Mouse (Mus musculus) B cell, adult 2 months (primary cell): ENCODE data around the gene Tmem175.

ENCODE experiments used
- DNase-seq, 2 experiments: peaks; one replicate each; pipeline ENCODE4 v3.0.0; 2022

Tmem175 gene

GRCm38 (mm10) chr5:108654444-108654990 is 24.9 kb downstream of the Tmem175 start:
- no peak for DNase-seq

DNA sequence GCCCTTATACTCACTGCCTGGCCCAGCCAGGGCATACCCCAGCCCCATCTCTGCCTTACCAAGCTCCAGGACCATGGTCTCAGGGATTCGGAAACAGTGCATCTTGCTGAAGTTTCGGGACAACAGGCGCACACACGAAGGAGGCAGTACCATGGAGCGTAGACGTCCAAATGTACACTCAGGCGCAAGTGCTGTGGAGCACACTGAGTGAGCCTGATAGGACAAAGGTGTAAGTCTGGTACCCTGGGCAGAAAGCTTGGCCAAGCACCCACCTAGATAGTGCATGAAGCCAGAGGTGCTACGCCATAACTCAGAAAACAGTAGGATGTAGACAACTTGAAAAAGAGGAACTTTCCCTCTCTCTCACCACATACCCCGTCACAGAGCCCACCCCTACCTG is 25.8 kb downstream of the Tmem175 start:
- DNase-seq: no peak

- DNase-seq: no peak
Observed at GRCm38 (mm10) chr5:108655891-108656650, 26.5 kb downstream of the Tmem175 start.

GRCm38 (mm10) chr5:108657406-108657805 is 27.8 kb downstream of the Tmem175 start:
- no peak for DNase-seq

DNA sequence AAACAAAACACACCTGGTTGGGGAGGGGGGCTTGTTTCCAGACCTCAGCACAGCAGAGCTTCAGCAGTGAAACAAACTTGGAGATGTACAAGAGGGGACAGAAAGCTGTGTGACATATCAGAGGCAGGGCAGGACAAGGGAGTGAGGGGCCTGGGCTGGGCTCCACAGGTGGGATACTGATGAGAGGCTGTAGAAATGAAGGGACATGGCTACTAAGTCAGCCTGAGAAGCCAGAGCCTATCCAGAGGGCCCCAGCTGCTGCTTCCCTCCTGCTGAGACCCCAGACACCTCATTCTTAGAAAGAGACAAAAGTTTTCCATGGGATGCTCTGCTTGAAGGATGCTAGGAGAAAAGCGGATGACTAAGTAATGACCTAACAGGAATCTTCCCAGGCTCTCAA is 29.0 kb downstream of the Tmem175 start:
- DNase-seq: no peak

DNA sequence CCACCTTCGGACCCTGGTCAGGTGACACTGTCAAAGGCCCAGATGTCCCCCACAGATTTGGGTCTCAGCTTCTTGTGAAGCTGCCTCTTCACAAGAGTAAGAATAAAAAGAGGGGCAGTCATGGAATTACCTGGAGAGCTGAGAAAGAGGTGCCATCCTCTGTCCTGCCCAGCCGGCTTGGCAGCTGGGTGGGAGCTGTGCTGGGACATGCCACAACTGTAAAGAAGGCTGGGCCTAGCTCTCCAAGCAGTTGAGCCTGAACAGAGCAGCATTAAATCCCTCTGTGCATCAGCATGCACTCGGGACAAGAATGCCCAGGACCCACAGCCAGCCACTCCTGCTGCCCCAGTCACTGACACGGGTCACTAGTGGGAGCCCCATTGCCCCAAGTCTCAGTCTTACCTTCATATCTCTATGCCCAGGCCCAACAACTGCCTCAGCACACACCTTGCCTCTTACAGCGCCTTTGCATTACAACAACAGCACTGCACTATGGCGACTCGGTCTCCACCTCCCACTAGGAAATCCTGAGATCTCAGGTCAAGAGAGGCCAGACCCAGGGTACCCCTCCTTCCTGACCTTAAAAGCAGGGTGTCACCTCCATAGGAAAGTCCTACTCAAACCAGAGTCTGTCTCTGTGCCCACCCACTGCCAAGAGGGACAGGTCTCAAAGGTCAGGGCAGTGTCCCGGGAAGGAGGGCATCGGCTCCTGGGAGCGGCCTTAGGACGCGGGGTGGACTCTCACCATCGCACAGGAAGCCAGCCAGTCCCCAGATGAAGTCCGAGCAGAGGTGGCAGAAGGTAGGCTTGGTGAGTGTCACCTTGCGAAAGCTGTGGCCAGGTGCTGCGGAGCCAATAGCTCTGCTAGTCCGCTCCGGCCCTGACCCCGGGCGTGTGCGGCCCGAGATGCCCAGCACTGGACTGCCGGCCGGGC is 30.4 kb downstream of the Tmem175 start, which contains the start of gene Idua:
Gene Idua (plus strand): TSS at position 634 of the 934 bp plus-strand sequence.
- peak in 1 of 2 experiments; percentile 20 for DNase-seq

DNA sequence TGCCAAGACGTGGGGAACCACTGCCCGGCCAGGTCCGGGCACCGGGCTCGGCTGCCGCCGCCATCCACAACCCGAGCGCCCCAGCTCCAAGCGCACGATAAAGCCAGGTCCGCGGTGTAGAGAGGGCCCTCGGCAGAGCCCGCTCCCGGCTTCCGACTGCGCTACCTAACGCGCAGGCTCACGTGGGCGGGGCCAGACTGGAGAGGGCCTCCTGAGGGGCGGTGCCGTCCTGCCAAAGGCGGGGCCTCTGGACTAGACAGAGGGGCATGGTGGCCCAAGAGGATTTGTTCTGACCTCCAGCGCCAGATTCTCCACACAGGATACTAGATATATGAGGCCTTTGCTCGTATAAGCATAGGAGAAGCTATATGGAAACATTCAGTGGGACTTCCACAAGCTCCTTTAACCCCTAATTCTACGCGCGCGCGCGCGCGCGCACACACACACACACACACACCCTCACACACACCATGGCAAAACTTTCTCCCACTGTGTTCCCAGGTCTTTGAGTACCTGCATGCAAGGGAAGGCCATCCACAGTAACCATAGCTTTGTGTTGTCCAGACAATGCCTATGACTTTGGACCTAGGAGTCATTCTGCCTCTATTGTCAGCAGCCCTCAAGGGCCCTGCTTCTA is 31.2 kb downstream of the Tmem175 start:
- peak; percentile 92 for DNase-seq

DNA sequence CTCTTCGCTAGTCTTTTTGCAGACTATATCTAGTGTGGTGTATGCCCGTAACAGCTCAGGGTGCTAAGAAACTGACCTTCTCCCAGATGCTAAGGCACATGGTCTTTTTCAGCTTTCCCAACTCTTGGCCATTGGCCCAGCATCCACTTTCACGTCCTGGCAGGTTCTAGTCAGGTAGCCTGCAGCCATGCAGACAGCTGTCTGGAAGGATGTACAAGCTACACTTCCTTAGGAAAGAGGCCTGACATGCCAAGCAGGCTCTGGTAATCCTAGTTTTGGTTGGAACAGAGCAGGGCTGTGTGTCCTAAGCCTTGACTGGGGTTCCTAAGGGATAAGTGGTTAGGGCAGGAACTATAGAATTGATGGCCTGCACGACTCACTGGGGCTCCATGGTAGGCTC is 33.2 kb downstream of the Tmem175 start:
- DNase-seq: no peak

DNA sequence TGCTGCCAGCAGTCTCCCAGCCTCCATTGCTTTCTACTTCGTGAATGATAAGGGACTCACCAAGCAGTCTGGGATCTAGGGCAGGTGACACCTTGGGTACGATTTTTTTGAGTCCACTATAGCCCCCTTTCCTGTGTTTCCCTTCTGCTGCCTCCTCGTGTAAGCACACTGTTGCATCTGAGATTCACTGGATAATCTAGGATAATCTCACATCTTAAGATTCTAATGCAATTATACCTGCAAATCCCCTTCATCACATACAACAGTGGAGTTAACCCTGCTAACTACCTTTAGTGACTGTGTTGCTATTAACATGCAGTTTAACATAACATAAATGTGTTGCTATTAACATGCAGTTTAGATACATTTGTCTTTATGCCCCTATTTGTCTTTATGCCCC is 35.5 kb downstream of the Tmem175 start:
- DNase-seq: no peak

DNA sequence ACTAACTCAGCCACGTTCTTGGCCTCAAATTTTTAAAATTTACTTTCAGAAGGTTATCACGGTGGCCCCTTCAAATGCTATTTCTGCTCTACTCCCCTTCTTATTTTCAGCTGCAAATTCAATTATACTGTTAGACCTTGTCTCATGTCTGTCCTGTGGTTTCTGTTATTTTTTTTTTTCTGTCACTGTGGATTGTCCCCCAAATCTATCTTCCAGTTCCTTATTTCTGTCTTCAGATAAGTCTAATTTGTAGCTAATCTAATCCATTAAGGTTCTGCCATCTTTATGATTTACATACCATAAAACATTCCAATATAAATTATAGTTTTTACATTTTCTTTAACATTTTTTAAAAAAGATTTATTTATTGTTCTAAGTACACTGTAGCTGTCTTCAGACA is 37.8 kb downstream of the Tmem175 start:
- no peak for DNase-seq

- DNase-seq: no peak
Observed at GRCm38 (mm10) chr5:108668387-108668932, 38.9 kb downstream of the Tmem175 start.

GRCm38 (mm10) chr5:108668977-108669936 is 39.7 kb downstream of the Tmem175 start, which contains the start of gene Dgkq:
Gene Dgkq, minus strand, starts transcription at chr5:108669672.
- peak; percentile 91 to 92 for DNase-seq

DNA sequence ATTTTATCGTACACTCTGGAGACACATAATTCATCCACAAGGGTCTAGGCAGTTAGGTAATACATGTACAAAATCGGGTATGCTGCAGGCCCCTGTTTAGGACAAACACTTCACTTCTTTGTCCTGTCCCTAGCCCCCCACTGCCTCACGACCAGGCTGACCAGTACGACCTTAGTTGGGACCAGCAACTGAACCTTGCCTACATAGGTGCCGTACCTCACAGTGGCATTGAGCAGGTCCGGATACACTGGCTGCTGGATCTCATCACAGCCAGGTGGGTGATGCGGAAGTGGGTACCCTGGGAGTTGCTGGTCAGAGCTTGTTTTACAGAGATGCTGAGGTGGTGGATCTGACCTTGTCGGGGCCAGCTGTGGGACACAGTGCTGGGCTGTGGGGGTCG is 40.4 kb downstream of the Tmem175 start:
- DNase-seq: peak in 1 of 2 experiments; percentile 8

DNA sequence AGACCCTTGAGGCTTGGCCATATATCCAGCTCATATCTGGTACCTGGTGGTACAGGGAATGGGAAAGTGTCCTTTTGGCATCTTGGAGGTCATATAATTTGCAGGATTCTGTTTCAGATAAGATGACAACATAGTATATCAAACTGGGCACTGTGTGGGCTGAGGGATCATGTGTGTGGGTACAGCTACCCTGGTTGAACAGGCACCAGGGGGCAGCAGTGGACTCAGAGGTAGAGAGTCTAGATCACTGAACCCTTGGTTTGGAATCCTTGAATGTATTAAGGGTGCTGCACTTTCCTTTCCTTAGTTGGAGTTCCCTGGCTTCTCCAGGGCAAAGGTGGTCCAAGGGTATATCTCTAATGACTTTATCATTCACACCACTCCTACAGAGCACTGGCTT is 41.2 kb downstream of the Tmem175 start:
- DNase-seq: peak; percentile 56 to 61

GRCm38 (mm10) chr5:108671757-108672156 is 42.2 kb downstream of the Tmem175 start:
- peak in 1 of 2 experiments; percentile 17 for DNase-seq

DNA sequence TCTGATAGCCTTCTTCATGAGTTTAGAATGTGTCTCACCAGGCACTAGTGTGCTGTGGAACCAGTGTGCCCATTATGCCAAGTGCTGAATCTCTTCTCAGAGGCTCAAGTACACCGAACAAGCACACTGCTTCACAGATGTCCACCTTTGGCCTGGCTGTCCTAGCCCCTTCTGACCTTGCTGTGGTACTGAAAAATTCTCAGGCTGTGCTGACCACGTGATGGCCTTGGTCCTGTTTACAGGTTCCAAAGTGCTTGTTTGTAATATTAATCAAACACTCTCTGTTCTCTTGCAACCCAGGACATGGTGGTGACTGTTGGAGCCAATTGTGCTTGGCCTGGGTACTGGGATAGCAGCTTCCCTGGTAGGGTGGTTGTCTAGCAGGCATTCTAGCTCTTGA is 45.1 kb downstream of the Tmem175 start:
- DNase-seq: no peak

GRCm38 (mm10) chr5:108675251-108675816 is 45.8 kb downstream of the Tmem175 start, which contains the start of gene Slc26a1:
Gene Slc26a1, minus strand, starts transcription at chr5:108675569.
- no peak for DNase-seq

DNA sequence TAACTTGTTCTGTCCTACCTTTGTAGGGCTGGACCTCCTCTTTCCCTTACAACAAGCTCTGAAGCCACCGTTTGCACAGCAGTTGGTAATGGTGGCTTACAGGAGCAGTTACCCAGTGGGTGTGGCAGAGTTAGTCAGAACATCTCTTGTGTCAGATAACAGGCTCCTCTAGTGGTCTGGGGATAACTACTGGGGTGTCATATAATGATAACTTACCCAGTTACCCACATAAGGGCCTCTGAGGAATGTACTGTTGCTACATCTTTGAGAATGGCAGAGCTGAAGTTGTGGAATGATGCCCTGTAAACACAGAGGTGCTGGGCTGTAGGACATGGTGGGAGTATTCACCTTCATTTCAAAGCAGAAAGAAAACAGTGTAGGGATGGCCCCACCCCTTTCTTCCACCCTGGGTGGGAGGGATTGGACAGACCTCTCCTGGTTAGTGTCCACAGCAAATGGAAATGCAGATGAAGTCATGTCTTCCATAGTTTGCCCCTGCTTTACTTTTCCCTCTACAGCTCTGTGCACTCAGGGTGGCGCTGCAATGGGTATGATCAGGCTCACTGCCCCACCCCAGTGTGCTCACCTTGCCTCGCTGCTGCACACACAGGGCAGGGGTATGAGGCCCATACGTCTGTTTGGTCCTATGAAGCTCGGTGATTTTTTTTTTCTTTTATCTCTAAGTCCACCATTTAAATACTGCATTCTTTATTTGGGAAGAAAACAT is 47.4 kb downstream of the Tmem175 start:
- no peak for DNase-seq

- DNase-seq: no peak
Observed at GRCm38 (mm10) chr5:108677605-108678295, 48.2 kb downstream of the Tmem175 start.
